Mouse (Mus musculus) forebrain, embryonic 11.5 days (tissue): ENCODE measurements around the gene Hoxd1. TPM values are rescaled to one million over a fixed set of nuclear protein-coding genes. Genes with fewer than 3 reads are reported as not detected.

Experiments
- ATAC-seq: fragments of 200-750 bp; cut with Nextera tagmentation; replicated peaks from 2 replicates; pipeline ENCODE4 v1.8.0; 2017; ENCODE audit warnings: moderate TSS enrichment; ENCODE audit not compliant: low FRiP score
- DNase-seq: peaks from one replicate; pipeline ENCODE4 v3.0.0-alpha.2; 2017; ENCODE audit warnings: low spot score
- H3K27ac ChIP-seq: fragments of 300-500 bp; sonication (generic); 2 replicates; pipeline ENCODE4 v1.5.1; 2014; ENCODE audit warnings: low read depth, low read length
- H3K27me3 ChIP-seq: fragments of 300-500 bp; sonication (generic); 2 replicates; pipeline ENCODE4 v1.6.1; 2014; ENCODE audit warnings: mild to moderate bottlenecking, low read length, mixed read lengths; ENCODE audit not compliant: control insufficient read depth, insufficient read depth
- H3K36me3 ChIP-seq: fragments of 300-500 bp; sonication (generic); 2 replicates; pipeline ENCODE4 v1.6.1; 2014; ENCODE audit warnings: mild to moderate bottlenecking, low read length, moderate library complexity, mixed read lengths; ENCODE audit not compliant: control insufficient read depth, insufficient read depth
- H3K4me1 ChIP-seq: fragments of 300-500 bp; sonication (generic); replicated peaks from 2 replicates; pipeline ENCODE4 v1.6.1; 2014; ENCODE audit warnings: low read length, mixed read lengths; ENCODE audit not compliant: control insufficient read depth, insufficient read depth
- H3K4me2 ChIP-seq: fragments of 300-500 bp; sonication (generic); 2 replicates; pipeline ENCODE4 v1.6.1; 2014; ENCODE audit warnings: low read depth, mild to moderate bottlenecking, low read length, moderate library complexity, mixed read lengths; ENCODE audit not compliant: severe bottlenecking
- H3K4me3 ChIP-seq: fragments of 300-500 bp; sonication (generic); 2 replicates; pipeline ENCODE4 v1.5.1; 2014; ENCODE audit warnings: low read depth, low read length
- H3K9ac ChIP-seq: fragments of 300-500 bp; sonication (generic); 2 replicates; pipeline ENCODE4 v1.6.1; 2014; ENCODE audit warnings: low read length
- H3K9me3 ChIP-seq: fragments of 300-500 bp; sonication (generic); 2 replicates; pipeline ENCODE4 v1.6.1; 2016; ENCODE audit warnings: low read length, mixed read lengths; ENCODE audit not compliant: control insufficient read depth
- WGBS: fragments of 180-500 bp; shearing (Covaris S2); extraction: QIAGEN DNeasy Blood & Tissue Kit; methylation state at CpG from one replicate; pipeline ENCODE4 v1.1.7; 2014; 5-methylcytosine and 5-hydroxymethylcytosine counted together
- polyA plus RNA-seq: library from polyadenylated mRNA; unstranded; fragments of >200 nt; fragmentation: Nextera tagmentation; extraction: Ambion mirVana; gene quantifications from 2 replicates; pipeline ENCODE4 v1.2.1, GENCODE M21; 2014

Hoxd1 gene
- polyA plus RNA-seq, 1 experiment from 2014 or later = not detected

DNA sequence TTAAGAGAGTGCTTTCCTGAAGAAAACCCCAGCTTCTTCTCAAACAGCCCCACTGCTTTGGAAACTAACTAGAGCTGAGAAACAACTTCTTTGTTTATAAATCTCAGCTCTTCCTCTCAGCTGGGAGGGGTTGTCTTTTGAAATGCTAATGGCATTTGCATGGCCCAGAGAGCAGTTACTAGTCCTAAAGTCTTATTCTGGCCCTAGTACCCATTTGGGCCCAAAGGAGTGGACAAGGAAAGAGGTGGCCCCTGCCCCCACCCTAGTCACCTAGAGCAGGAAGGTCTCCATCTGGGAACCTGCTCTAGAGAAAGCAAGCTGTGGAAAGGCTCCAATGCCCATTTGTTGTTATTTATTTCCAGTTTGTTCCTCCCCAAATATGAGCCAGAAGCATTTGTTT is 31.7 kb upstream of the Hoxd1 start:
- H3K9ac ChIP-seq = no peak overlapping the region
- no peak overlapping the region for H3K4me2 ChIP-seq
- ATAC-seq = no peak

DNA sequence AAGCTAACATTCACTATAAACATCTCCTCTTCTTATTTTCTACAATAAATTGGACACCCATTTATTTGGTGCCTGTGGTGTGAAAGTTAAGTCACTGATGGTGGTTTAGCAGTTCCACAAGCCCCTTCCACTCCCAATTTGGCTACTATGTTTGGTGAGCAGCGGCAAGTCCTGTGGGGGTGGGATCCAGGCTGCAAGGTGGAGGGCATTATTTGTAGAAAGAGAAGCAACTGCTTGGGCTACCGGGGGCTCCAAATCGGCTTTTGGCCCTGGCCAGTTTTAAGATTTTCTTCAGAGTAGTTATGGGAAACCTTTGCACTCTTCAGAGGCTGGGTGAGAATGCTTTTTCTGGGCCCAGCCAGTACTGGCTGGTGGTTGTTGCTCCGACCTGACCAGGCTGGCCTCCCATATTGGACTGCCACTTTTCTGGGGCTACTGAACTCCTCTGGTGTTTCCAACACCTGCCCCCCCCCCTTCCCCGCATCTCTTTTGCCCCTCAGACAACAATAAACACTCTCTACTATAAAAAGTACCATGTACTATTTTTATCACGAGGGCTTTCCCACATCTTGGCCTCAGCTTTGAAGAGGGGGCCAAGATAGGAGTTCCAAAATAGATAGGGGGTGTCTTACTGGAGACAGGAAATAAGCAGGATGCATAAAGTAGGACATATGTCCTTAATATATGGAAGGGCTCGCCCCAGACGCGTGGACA is 30.8 kb upstream of the Hoxd1 start:
- H3K4me1 ChIP-seq = peaks cover 9% of the 10 kb centered on the region
- no peak overlapping the region for H3K9ac ChIP-seq
- H3K27ac ChIP-seq = no peak overlapping the region
- DNase-seq (peak; percentile 41), ATAC-seq (no peak)
- no peak overlapping the region for H3K4me3 ChIP-seq
- no peaks in the 10 kb centered on the region for H3K9me3 ChIP-seq
- H3K4me2 ChIP-seq = no peak overlapping the region
- peaks cover 96% of the 10 kb centered on the region for H3K27me3 ChIP-seq
- no peaks in the 10 kb centered on the region for H3K36me3 ChIP-seq
- 3% methylated on average over 9 of the region's 9 CpGs for WGBS

More for the DNA sequence above, 31.7 kb upstream of the Hoxd1 start:
- Histone ChIP-seq H3K4me3 (no peak overlapping the region), H3K9me3 (no peaks in the 10 kb centered on the region), H3K27ac (no peak overlapping the region), H3K4me1 (peaks cover 6% of the 10 kb centered on the region), H3K36me3 (no peaks in the 10 kb centered on the region), H3K27me3 (peaks cover 96% of the 10 kb centered on the region)
- peak; percentile 29 for DNase-seq

DNA sequence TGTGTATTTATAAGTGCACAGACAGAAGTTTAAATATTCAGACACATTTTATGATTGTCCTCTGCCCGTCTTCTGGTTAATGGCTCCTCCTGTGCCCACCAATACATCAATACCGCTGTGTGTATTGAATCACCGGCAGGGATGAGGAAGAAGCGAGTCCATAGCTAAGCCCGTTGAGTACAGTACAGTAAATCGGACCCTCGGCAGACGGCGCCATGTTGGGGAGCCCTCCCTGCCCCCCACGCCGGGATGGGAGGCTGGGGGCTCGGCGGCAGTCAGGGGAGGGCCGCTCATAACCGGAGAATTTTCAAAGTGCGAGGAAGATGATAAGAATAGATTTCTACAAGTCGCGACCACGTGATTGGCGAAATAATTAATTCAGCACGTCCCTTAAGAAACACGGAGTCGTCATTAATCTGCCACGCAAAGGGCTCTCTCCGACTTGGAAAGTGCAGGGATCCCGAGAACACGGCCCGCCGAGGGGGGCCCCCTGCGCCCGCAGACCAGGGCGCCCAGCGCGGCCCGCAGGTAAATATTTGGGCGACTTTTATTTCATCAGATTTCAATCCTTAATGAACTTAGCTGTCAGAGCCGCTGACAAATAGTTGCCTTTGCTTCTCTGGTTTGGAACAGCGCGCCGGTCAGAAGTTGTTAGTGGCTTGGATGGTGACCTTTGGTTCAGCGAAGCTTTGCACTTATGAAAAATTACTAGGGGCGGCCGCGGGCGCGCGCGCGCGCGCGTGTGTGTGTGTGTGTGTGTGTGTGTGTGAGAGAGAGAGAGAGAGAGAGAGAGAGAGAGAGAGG is 30.1 kb upstream of the Hoxd1 start:
- Histone ChIP-seq H3K9me3 (no peaks in the 10 kb centered on the region), H3K4me2 (no peak overlapping the region), H3K9ac (no peak overlapping the region), H3K4me1 (peaks cover 5% of the 10 kb centered on the region; the same call in 1 of the 2 replicates), H3K27ac (no peak overlapping the region), H3K4me3 (no peak overlapping the region), H3K27me3 (peaks cover 96% of the 10 kb centered on the region), H3K36me3 (no peaks in the 10 kb centered on the region)
- DNase-seq (peak; percentile 51), ATAC-seq (no peak)
- WGBS = 2% methylated on average over 52 of the region's 52 CpGs

DNA sequence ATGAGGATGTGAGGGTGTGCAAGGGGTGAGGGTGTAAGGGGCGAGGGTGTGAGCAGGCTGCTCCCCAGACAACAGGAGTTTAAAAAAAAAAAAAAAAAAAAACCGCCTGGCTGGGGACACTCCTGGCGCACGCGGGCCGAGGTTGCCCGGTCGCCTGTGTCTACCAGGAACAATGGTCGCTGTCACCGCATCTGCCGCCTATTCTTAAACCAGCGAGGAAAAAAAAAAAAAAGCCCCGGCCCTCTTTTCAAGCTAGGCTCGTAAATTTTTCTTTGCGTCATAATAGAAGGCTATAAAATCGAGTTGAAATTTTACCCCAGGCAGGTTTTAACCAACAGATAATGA is 29.5 kb upstream of the Hoxd1 start:
- peak; percentile 49 for DNase-seq
- no peak overlapping the region for H3K4me2 ChIP-seq
- no peak overlapping the region for H3K4me3 ChIP-seq
- H3K36me3 ChIP-seq = no peaks in the 10 kb centered on the region
- H3K27me3 ChIP-seq = peaks cover 96% of the 10 kb centered on the region
- H3K27ac ChIP-seq = no peak overlapping the region
- H3K9ac ChIP-seq = no peak overlapping the region
- no peaks in the 10 kb centered on the region for H3K9me3 ChIP-seq
- no peak for ATAC-seq
- peaks cover 5% of the 10 kb centered on the region; the same call in 1 of the 2 replicates for H3K4me1 ChIP-seq
- WGBS = 2% methylated on average over 16 of the region's 16 CpGs

DNA sequence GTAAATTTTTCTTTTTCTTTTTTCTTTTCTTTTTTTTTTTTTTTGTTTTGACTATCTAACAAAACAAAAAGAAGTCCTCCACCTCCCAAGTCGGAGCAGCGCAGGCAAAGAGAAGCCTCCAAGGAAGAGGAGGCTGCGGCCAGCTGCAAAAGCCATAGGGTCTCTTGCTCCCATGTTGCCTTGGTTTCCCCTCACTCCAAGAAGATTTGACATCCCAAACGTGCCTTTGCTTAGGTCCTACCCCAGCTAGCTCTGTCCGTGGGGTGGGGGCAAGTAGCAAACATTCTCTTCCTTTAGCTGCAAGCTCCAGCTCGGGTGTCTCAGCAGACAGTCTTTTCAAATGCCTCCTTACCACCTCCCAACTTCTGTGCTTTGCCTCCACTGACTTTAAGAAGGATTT is 29.0 kb upstream of the Hoxd1 start:
- Histone ChIP-seq H3K36me3 (no peaks in the 10 kb centered on the region), H3K4me2 (no peak overlapping the region), H3K27ac (no peak overlapping the region), H3K4me1 (peaks cover 5% of the 10 kb centered on the region; the same call in 1 of the 2 replicates), H3K4me3 (no peak overlapping the region), H3K9me3 (no peaks in the 10 kb centered on the region), H3K27me3 (peaks cover 96% of the 10 kb centered on the region), H3K9ac (no peak overlapping the region)
- 2% methylated on average over 6 of the region's 6 CpGs for WGBS
- DNase-seq (peak; percentile 56), ATAC-seq (no peak)

GRCm38 (mm10) chr2:74734451-74734850 is 28.3 kb upstream of the Hoxd1 start:
- no peak overlapping the region for H3K9ac ChIP-seq
- H3K27ac ChIP-seq = no peak overlapping the region
- ATAC-seq (no peak), DNase-seq (peak; percentile 52)
- no peaks in the 10 kb centered on the region for H3K36me3 ChIP-seq
- H3K4me1 ChIP-seq = peaks cover 5% of the 10 kb centered on the region; the same call in 1 of the 2 replicates
- no peak overlapping the region for H3K4me2 ChIP-seq
- peaks cover 96% of the 10 kb centered on the region for H3K27me3 ChIP-seq
- H3K9me3 ChIP-seq = no peaks in the 10 kb centered on the region
- 2% methylated on average over 13 of the region's 13 CpGs for WGBS
- no peak overlapping the region for H3K4me3 ChIP-seq

GRCm38 (mm10) chr2:74734996-74735811 is 27.6 kb upstream of the Hoxd1 start:
- Histone ChIP-seq H3K9me3 (no peaks in the 10 kb centered on the region), H3K9ac (no peak overlapping the region), H3K4me2 (no peak overlapping the region), H3K4me1 (peaks cover 5% of the 10 kb centered on the region; the same call in 1 of the 2 replicates), H3K36me3 (no peaks in the 10 kb centered on the region), H3K27me3 (peaks cover 98% of the 10 kb centered on the region), H3K27ac (no peak overlapping the region), H3K4me3 (no peak overlapping the region)
- under 1% methylated on average over 27 of the region's 27 CpGs for WGBS
- ATAC-seq (no peak), DNase-seq (peak; percentile 61)

- no peak for ATAC-seq
- H3K9ac ChIP-seq = no peak overlapping the region
- WGBS = under 1% methylated on average over 42 of the region's 42 CpGs
Observed at GRCm38 (mm10) chr2:74735851-74736687, 26.7 kb upstream of the Hoxd1 start.

More at GRCm38 (mm10) chr2:74735851-74736687, 26.7 kb upstream of the Hoxd1 start:
- H3K36me3 ChIP-seq = no peaks in the 10 kb centered on the region
- no peaks in the 10 kb centered on the region for H3K9me3 ChIP-seq
- DNase-seq = peak; percentile 62
- peaks cover 5% of the 10 kb centered on the region; the same call in 1 of the 2 replicates for H3K4me1 ChIP-seq
- H3K27me3 ChIP-seq = peaks cover 98% of the 10 kb centered on the region
- H3K4me3 ChIP-seq = no peak overlapping the region
- no peak overlapping the region for H3K27ac ChIP-seq
- H3K4me2 ChIP-seq = peak overlapping the region; percentile 24; the same call in 1 of the 2 replicates
